Mouse (Mus musculus): ENCODE measurements around the gene Wdr59. TPM values are rescaled to one million over a fixed set of nuclear protein-coding genes. Genes with fewer than 3 reads are reported as not detected.

Wdr59 gene
- 0.96 TPM in 1 of 2 replicates, not detected in the other for polyA plus RNA-seq (2012; ENCODE audit: insufficient read depth, low replicate concordance)

DNA sequence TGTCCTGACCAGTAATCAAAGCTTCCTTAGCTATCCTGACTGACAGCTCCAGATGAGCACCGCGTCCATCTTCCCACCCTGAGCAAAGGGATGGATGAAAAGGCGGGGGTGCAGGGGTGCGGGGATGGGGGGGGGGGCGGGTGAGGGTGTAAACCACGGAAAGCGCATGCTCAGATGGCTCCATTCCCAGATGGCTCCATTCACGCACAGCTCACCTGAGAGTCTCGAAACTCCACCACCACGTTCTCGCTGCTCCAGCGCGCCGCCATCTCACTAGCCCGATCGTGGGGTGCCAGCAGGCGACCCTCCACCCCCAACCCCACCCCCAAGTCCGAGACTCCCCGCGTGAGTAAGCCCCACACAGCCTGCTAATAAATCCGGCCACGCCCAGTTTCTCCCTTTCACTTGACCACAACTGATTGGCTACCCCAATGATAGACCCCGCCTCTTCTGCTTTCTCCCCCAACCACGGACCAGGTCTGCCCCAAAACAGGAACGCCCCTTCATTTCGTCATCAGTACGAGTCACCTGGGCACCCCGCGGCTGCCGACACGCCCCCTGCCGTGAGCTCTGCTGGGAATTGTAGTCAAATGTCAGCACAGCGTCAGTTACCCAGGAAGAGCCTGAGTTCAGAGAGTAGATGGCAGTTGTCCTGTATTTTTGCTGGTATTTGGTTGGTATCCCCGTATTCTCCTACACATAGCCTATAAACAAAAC lies at the start of gene Wdr59:
Gene Wdr59 (minus strand): TSS at position 380 of the 717 bp plus-strand sequence.
- TF ChIP-seq FLI1 (IDR thresholded peaks at IDR 0.05; ENCODE audit: low read length) = no peak
- TF ChIP-seq GATA1 (IDR thresholded peaks at IDR 0.05; ENCODE audit: borderline replicate concordance, low read length) = no peak

DNA sequence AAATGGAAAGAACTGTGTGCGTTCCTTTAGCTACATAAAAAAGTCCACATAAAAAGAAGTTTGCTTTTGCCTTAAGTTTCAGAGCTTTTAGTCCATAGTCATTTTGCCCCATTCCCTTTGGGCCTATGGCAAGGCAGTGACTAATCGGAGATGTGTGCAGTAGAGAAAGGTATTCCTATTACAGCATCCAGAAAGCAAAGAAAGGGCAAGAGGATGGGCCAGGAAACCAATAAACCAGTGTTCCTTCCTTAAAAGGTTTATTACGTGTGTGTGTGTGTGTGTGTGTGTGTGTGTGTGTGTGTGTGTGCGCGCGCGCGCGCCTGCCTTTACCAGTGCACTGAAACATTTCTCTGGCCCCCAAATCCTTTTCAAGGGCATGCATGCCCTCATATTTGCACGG lies 49.8 kb upstream of the Wdr59 start:
- no peaks in the 10 kb centered on the region for H3K36me3 ChIP-seq (replicated peaks; ENCODE audit: low read length)
- H3K9me3 ChIP-seq = peaks cover 5% of the 10 kb centered on the region
- peaks cover 11% of the 10 kb centered on the region for H3K27me3 ChIP-seq (replicated peaks)
- H3K4me3 ChIP-seq (replicated peaks) = no peak overlapping the region
- peaks cover 6% of the 10 kb centered on the region; the same call in 1 of the 2 replicates for H3K4me1 ChIP-seq
- no peak for TF ChIP-seq GATA1 (IDR thresholded peaks at IDR 0.05; ENCODE audit: borderline replicate concordance, low read length)
- TF ChIP-seq FLI1 (IDR thresholded peaks at IDR 0.05; ENCODE audit: low read length) = no peak

More for the DNA sequence above, at the start of gene Wdr59:
- H3K4me3 ChIP-seq (replicated peaks) = peak within 1 kb of the TSS; percentile 98
- peaks cover 4% of the 10 kb centered on the region; the same call in 1 of the 2 replicates for H3K9me3 ChIP-seq
- H3K27me3 ChIP-seq (replicated peaks) = no peaks in the 10 kb centered on the region
- peaks cover 7% of the 10 kb centered on the region for H3K36me3 ChIP-seq (replicated peaks; ENCODE audit: low read length)
- H3K4me1 ChIP-seq = peaks cover 14% of the 10 kb centered on the region

DNA sequence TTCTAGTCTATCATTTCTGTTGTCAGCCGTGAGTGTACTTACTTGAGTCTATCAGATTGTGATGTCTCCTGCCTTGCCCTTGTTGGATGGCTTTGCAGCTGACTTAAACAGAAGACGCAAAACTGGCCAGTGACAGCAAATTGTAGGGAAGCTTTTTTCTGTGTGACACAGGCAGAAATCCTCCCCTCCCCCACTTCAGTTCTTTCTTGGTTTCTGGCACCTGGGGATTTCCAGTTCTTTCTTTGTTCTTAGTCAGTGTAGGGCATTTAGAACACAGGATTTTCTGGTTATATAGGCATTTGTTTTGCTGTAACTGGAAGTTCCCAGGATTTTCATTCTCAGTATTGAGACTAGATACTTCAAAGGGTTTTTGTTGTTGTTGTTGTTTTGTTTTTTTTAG lies 48.5 kb upstream of the Wdr59 start:
- Histone ChIP-seq H3K4me1 (peaks cover 6% of the 10 kb centered on the region; the same call in 1 of the 2 replicates), H3K9me3 (peaks cover 1% of the 10 kb centered on the region), H3K27me3 (replicated peaks) (peaks cover 4% of the 10 kb centered on the region), H3K36me3 (replicated peaks; ENCODE audit: low read length) (no peaks in the 10 kb centered on the region), H3K4me3 (replicated peaks) (no peak overlapping the region)
- TF ChIP-seq FLI1 (IDR thresholded peaks at IDR 0.05; ENCODE audit: low read length) (no peak), GATA1 (IDR thresholded peaks at IDR 0.05; ENCODE audit: borderline replicate concordance, low read length) (no peak)

DNA sequence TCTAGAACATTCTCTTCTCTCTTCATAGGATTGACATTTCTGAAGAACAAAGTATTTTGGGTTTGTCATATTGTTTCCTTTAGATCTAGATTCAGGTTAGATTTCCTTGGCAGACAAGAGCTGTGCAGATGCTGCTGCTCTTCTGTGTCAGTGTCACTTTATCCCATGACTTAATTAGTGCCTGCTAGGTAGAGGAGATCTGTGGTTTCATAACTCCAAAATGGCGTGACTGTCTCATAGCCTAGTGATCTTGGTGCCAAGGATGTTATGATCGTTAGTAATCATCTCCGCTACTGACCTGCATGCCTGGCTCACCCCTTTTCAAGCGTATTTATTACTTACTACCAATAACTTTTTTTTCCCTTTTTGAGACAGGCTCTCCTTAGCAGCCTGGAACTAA lies 48.0 kb upstream of the Wdr59 start:
- TF ChIP-seq FLI1 (IDR thresholded peaks at IDR 0.05; ENCODE audit: low read length) = no peak
- TF ChIP-seq GATA1 (IDR thresholded peaks at IDR 0.05; ENCODE audit: borderline replicate concordance, low read length) = no peak
- Histone ChIP-seq H3K4me1 (peaks cover 6% of the 10 kb centered on the region; the same call in 1 of the 2 replicates), H3K27me3 (replicated peaks) (peaks cover 4% of the 10 kb centered on the region), H3K9me3 (no peaks in the 10 kb centered on the region), H3K36me3 (replicated peaks; ENCODE audit: low read length) (no peaks in the 10 kb centered on the region), H3K4me3 (replicated peaks) (no peak overlapping the region)

DNA sequence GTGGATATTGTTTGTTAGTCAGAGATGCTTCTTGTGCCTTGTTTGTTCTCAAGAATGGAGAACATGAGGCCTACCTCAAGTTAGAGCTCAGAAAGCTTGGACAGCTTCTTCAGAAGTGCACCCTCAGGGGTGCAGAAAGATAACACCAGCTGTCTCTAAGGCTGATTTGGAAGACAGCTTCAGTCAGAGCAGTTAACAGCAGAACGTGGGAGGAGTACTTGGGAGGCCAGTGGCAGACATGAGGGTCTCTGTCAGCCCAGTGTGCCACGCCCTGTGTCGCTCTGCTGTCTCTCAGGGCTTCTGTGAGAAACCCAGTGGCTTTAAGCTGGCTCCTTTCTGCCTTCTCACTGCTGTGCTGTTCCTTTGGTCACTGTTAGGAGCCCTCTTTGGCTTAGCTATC lies 46.1 kb upstream of the Wdr59 start:
- Histone ChIP-seq H3K4me3 (replicated peaks) (no peak overlapping the region), H3K9me3 (no peaks in the 10 kb centered on the region), H3K27me3 (replicated peaks) (no peaks in the 10 kb centered on the region), H3K36me3 (replicated peaks; ENCODE audit: low read length) (no peaks in the 10 kb centered on the region), H3K4me1 (peaks cover 6% of the 10 kb centered on the region; the same call in 1 of the 2 replicates)
- no peak for TF ChIP-seq GATA1 (IDR thresholded peaks at IDR 0.05; ENCODE audit: borderline replicate concordance, low read length)
- no peak for TF ChIP-seq FLI1 (IDR thresholded peaks at IDR 0.05; ENCODE audit: low read length)

DNA sequence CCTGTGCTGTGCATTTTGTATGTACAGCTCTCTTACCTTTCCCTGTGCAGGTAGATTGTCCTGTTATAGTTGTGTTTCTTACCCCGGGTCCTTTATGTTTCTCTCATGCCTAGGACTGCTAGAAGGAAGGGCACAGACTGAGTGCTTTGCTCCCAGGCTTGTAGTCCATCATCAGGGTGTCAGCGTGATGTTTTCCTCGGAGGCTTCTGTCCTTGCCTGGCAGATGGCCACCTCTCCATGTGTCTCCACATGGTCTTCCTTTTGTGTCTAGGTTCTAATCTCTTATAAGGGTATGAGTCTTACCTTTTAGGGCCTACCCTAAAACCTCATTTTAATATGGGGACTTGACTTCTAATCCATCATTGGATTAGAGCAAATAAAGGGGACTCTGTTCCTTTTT lies 45.7 kb upstream of the Wdr59 start:
- no peaks in the 10 kb centered on the region for H3K9me3 ChIP-seq
- no peaks in the 10 kb centered on the region for H3K27me3 ChIP-seq (replicated peaks)
- peaks cover 6% of the 10 kb centered on the region; the same call in 1 of the 2 replicates for H3K4me1 ChIP-seq
- H3K36me3 ChIP-seq (replicated peaks; ENCODE audit: low read length) = no peaks in the 10 kb centered on the region
- no peak overlapping the region for H3K4me3 ChIP-seq (replicated peaks)
- TF ChIP-seq FLI1 (IDR thresholded peaks at IDR 0.05; ENCODE audit: low read length) (no peak), GATA1 (IDR thresholded peaks at IDR 0.05; ENCODE audit: borderline replicate concordance, low read length) (no peak)

DNA sequence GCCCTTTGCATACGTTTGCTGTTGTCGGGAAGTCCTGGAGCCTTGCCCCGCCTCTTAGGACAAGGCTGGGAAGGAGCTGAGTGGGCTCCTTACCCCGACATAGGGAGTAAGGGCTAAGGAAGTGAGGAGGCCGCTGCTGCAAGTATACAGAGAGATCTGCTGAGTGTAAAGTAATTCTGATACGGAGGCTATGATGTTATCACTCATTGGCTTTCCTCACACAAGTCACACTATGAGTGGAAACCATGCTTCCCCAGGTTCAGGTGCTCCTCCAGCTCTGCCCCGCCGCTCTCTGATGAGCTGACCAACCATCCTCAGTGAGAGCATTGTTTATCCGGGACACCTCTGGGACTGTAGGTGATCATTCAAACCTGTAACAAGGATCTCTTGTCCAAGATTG lies 44.4 kb upstream of the Wdr59 start:
- Histone ChIP-seq H3K27me3 (replicated peaks) (no peaks in the 10 kb centered on the region), H3K4me3 (replicated peaks) (no peak overlapping the region), H3K4me1 (peaks cover 6% of the 10 kb centered on the region), H3K36me3 (replicated peaks; ENCODE audit: low read length) (no peaks in the 10 kb centered on the region), H3K9me3 (no peaks in the 10 kb centered on the region)
- TF ChIP-seq GATA1 (IDR thresholded peaks at IDR 0.05; ENCODE audit: borderline replicate concordance, low read length) (no peak), FLI1 (IDR thresholded peaks at IDR 0.05; ENCODE audit: low read length) (no peak)

DNA sequence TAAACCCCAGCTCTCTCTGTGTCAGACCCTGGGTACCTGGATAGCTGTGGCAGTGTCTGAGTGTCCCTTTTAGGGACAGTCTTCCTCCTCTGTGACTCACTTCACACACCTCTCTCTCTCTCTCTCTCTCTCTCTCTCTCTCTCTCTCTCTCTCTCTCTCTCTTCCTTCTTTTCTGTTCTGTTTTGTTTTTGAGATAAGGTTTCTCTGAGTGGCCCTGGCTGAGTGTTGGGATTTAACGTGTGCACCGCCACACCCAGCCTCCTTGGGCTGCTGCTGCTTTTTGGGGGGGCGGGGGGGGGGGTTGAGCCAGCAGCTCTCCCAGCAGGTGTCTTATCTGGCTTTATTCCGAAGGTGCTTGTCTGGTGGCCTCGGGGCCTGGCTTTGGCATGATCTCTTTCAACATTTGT lies 43.9 kb upstream of the Wdr59 start:
- Histone ChIP-seq H3K4me1 (peaks cover 6% of the 10 kb centered on the region), H3K4me3 (replicated peaks) (no peak overlapping the region), H3K27me3 (replicated peaks) (no peaks in the 10 kb centered on the region), H3K9me3 (no peaks in the 10 kb centered on the region), H3K36me3 (replicated peaks; ENCODE audit: low read length) (no peaks in the 10 kb centered on the region)
- TF ChIP-seq FLI1 (IDR thresholded peaks at IDR 0.05; ENCODE audit: low read length) (no peak), GATA1 (IDR thresholded peaks at IDR 0.05; ENCODE audit: borderline replicate concordance, low read length) (no peak)

DNA sequence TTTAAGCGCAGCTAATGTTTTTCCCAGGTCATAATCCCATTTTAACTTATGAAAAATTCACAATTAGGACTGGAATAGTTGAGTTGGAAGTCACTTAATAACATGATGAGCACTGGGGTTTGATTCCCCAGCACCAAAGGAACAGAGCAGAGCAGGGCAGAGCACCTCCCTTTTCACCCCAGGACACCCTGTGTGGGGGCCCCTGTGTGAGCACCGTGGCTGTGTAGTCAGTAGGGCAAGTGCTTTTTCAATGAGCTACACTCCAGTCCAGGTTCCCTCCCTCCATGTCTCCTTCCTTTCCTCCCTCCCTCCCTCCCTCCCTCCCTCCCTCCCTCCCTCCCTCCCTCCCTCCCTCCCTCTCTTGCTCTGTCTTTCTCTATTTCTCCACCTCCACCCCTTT lies 42.2 kb upstream of the Wdr59 start:
- Histone ChIP-seq H3K9me3 (no peaks in the 10 kb centered on the region), H3K4me1 (peaks cover 7% of the 10 kb centered on the region), H3K4me3 (replicated peaks) (no peak overlapping the region)

DNA sequence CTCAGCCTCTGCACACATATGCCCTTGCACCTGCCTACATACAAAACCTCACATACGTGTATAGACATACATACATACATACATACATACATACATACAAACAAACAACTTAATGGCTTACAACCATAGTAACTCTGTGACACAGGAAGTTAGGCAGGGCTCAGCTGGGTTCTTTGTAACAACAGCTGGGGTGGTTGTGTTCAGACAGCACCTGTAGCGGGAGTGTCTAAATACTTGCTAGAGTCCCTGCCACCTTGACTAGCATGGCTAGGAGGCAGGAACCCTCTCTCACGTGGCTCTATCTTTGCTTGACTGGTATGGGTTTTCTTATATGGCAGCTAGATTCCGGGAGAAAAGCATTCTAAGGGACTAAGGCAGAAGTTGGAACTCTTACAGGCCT lies 41.8 kb upstream of the Wdr59 start:
- peaks cover 9% of the 10 kb centered on the region for H3K4me1 ChIP-seq
- H3K36me3 ChIP-seq (replicated peaks; ENCODE audit: low read length) = no peaks in the 10 kb centered on the region
- peaks cover 3% of the 10 kb centered on the region for H3K27me3 ChIP-seq (replicated peaks)
- H3K9me3 ChIP-seq = no peaks in the 10 kb centered on the region
- no peak for TF ChIP-seq FLI1 (IDR thresholded peaks at IDR 0.05; ENCODE audit: low read length)
- TF ChIP-seq GATA1 (IDR thresholded peaks at IDR 0.05; ENCODE audit: borderline replicate concordance, low read length) = no peak
- H3K4me3 ChIP-seq (replicated peaks) = no peak overlapping the region

More for the DNA sequence above, 42.2 kb upstream of the Wdr59 start:
- TF ChIP-seq FLI1 (IDR thresholded peaks at IDR 0.05; ENCODE audit: low read length) = no peak
- TF ChIP-seq GATA1 (IDR thresholded peaks at IDR 0.05; ENCODE audit: borderline replicate concordance, low read length) = no peak
- H3K36me3 ChIP-seq (replicated peaks; ENCODE audit: low read length) = no peaks in the 10 kb centered on the region
- H3K27me3 ChIP-seq (replicated peaks) = peaks cover under 1% of the 10 kb centered on the region
